Mouse (Mus musculus) forebrain, embryonic 14.5 days (tissue): ENCODE data around the gene Rps19bp1. TPM values are rescaled to one million over a fixed set of nuclear protein-coding genes. Genes with fewer than 3 reads are reported as not detected.

ENCODE experiments used
- ATAC-seq: fragments of 200-750 bp; cut with Nextera tagmentation; 2 replicates; pipeline ENCODE4 v1.8.0; 2017; ENCODE audit warnings: mild to moderate bottlenecking, moderate library complexity
- DNase-seq: peaks from one replicate; pipeline ENCODE4 v3.0.0-alpha.2; 2015; ENCODE audit warnings: low spot score
- H3K27ac ChIP-seq: fragments of 300-500 bp; sonication (generic); 2 replicates; pipeline ENCODE4 v1.5.1; 2014; ENCODE audit warnings: low read depth, mild to moderate bottlenecking, control low read depth, low read length, moderate library complexity
- H3K27me3 ChIP-seq: fragments of 300-500 bp; sonication (generic); replicated peaks from 2 replicates; pipeline ENCODE4 v1.6.1; 2014; ENCODE audit warnings: low read length, control low read depth, mixed read lengths; ENCODE audit not compliant: control insufficient read depth, insufficient read depth
- H3K36me3 ChIP-seq: fragments of 300-500 bp; sonication (generic); 2 replicates; pipeline ENCODE4 v1.6.1; 2014; ENCODE audit warnings: low read length, control low read depth; ENCODE audit not compliant: control insufficient read depth, insufficient read depth
- H3K4me1 ChIP-seq: fragments of 300-500 bp; sonication (generic); 2 replicates; pipeline ENCODE4 v1.6.1; 2014; ENCODE audit warnings: antibody characterized with exemption, low read length, control low read depth; ENCODE audit not compliant: control insufficient read depth, insufficient read depth
- H3K4me2 ChIP-seq: fragments of 300-500 bp; sonication (generic); 2 replicates; pipeline ENCODE4 v1.6.1; 2014; ENCODE audit warnings: mild to moderate bottlenecking, control low read depth, low read length
- H3K4me3 ChIP-seq: fragments of 300-500 bp; sonication (generic); 2 replicates; pipeline ENCODE4 v1.5.1; 2014; ENCODE audit warnings: low read depth, low read length, control low read depth
- H3K9ac ChIP-seq: fragments of 300-500 bp; sonication (generic); 2 replicates; pipeline ENCODE4 v1.6.1; 2014; ENCODE audit warnings: mild to moderate bottlenecking, low read length, control low read depth, moderate library complexity
- H3K9me3 ChIP-seq: fragments of 300-500 bp; sonication (generic); replicated peaks from 2 replicates; pipeline ENCODE4 v1.6.1; 2016; ENCODE audit warnings: low read length, control low read depth, mixed read lengths; ENCODE audit not compliant: control insufficient read depth
- WGBS: fragments of 180-500 bp; shearing (Covaris S2); extraction: QIAGEN DNeasy Blood & Tissue Kit; methylation state at CpG from one replicate; pipeline ENCODE4 v1.1.7; 2014; 5-methylcytosine and 5-hydroxymethylcytosine counted together
- polyA plus RNA-seq: library from polyadenylated mRNA; unstranded; fragments of >200 nt; fragmentation: Nextera tagmentation; extraction: Ambion mirVana; gene quantifications from 2 replicates; pipeline ENCODE4 v1.2.1, GENCODE M21; 2014

Gene Rps19bp1
- polyA plus RNA-seq = 71.1 and 78.0 TPM in 2 replicates

- Histone ChIP-seq H3K4me3 (peak within 1 kb of the TSS; percentile 88), H3K9ac (peak within 1 kb of the TSS; percentile 87), H3K4me2 (peak within 1 kb of the TSS; percentile 84), H3K27ac (peak within 1 kb of the TSS; percentile 74), H3K4me1 (peaks cover 5% of the 10 kb centered on the region; the same call in 1 of the 2 replicates), H3K27me3 (no peaks in the 10 kb centered on the region), H3K36me3 (peaks cover 19% of the 10 kb centered on the region), H3K9me3 (no peaks in the 10 kb centered on the region)
- peak; percentile 96 for DNase-seq
- ATAC-seq = peak; percentile 93
- WGBS = 1% methylated on average over 66 of the region's 66 CpGs
Measured at GRCm38 (mm10) chr15:80263610-80264575, at the start of gene Rps19bp1. Rps19bp1 (minus strand) TSS chr15:80264315.

DNA sequence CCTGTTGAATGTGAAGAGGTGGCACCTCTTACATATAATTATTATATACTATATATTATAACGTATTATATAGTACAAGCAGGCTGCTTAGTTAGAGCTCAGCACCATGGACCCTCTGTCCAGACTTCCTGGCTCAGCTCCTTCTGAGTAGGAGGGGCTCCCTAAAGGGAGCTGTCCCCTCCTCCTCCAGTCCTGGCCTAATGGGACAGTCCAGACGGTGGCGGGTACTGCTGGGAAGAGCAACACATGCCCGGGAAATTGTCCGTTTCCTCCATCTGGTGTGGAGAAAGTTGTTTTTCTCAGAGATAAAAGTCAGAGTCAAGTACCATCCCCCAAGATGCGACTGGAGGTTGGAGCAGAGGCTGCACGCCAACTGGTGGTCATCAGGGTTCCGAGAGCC, 42.0 kb upstream of the Rps19bp1 start:
- Histone ChIP-seq H3K36me3 (no peaks in the 10 kb centered on the region), H3K4me2 (no peak overlapping the region), H3K4me3 (no peak overlapping the region), H3K27me3 (no peaks in the 10 kb centered on the region), H3K4me1 (no peaks in the 10 kb centered on the region), H3K9ac (no peak overlapping the region), H3K27ac (no peak overlapping the region), H3K9me3 (no peaks in the 10 kb centered on the region)
- ATAC-seq (no peak), DNase-seq (no peak)
- 69% methylated on average over 8 of the region's 8 CpGs for whole genome bisulfite sequencing

DNA sequence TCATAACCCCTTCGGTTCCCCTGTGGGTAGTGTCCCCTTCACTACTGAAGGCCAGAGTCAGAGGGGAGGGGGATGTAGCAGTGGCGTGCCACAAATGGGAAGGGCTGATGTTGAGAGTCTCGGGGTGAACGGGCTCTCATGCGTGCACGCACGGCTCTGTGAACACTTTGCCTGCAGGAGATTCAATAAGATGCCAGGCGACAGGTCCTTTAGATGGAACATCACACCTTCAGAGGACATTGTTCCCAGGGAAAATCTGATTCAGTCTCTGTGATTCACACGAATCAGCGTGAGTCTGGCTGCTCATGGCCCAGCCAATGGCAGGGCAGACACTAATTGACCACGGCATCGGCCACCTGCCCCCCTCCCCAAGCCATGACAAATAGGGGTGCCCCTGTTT, 40.1 kb upstream of the Rps19bp1 start:
- WGBS = 85% methylated on average over 12 of the region's 12 CpGs
- Histone ChIP-seq H3K27ac (no peak overlapping the region), H3K36me3 (no peaks in the 10 kb centered on the region), H3K4me1 (no peaks in the 10 kb centered on the region), H3K4me2 (no peak overlapping the region), H3K4me3 (no peak overlapping the region), H3K27me3 (no peaks in the 10 kb centered on the region), H3K9ac (no peak overlapping the region), H3K9me3 (no peaks in the 10 kb centered on the region)
- no peak for DNase-seq
- no peak for ATAC-seq

- no peaks in the 10 kb centered on the region for H3K9me3 ChIP-seq
- no peak overlapping the region for H3K4me2 ChIP-seq
- ATAC-seq = no peak
- 77% methylated on average over 14 of the region's 14 CpGs for WGBS
- H3K4me1 ChIP-seq = no peaks in the 10 kb centered on the region
- H3K27me3 ChIP-seq = no peaks in the 10 kb centered on the region
- no peaks in the 10 kb centered on the region for H3K36me3 ChIP-seq
- H3K27ac ChIP-seq = no peak overlapping the region
- no peak for DNase-seq
- no peak overlapping the region for H3K9ac ChIP-seq
- no peak overlapping the region for H3K4me3 ChIP-seq
Measured at GRCm38 (mm10) chr15:80303779-80304178, 39.7 kb upstream of the Rps19bp1 start.

DNA sequence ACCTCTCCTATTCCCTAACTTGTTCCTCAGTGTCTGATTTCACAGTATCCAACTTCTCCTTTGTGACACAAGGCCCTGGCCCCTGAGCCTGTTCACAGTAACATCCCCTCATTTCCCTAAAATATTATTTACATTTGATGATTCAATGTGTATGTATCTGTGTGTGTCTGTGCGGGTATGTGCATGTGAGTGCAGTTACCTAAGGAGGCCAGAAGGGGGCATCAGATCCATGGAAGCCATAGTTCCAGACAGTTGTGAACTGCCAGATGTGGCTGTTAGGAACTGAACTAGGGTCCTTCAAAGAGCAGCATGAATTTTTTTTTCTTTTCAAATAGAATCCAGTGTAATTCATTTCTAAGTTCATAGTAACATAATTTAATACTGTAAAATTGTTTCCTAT, 33.0 kb upstream of the Rps19bp1 start:
- Histone ChIP-seq H3K27me3 (no peaks in the 10 kb centered on the region), H3K9ac (no peak overlapping the region), H3K4me3 (no peak overlapping the region), H3K4me1 (no peaks in the 10 kb centered on the region), H3K4me2 (no peak overlapping the region), H3K9me3 (no peaks in the 10 kb centered on the region), H3K27ac (no peak overlapping the region), H3K36me3 (no peaks in the 10 kb centered on the region)
- DNase-seq = no peak
- WGBS = 87% methylated on average over 1 of the region's 1 CpGs
- ATAC-seq = no peak

GRCm38 (mm10) chr15:80289436-80289835, 25.3 kb upstream of the Rps19bp1 start:
- H3K4me2 ChIP-seq = peak overlapping the region; percentile 7; the same call in 1 of the 2 replicates
- ATAC-seq = no peak
- 7% methylated on average over 10 of the region's 10 CpGs for WGBS
- no peak overlapping the region for H3K9ac ChIP-seq
- H3K4me3 ChIP-seq = no peak overlapping the region
- H3K36me3 ChIP-seq = no peaks in the 10 kb centered on the region
- DNase-seq = peak; percentile 62
- no peak overlapping the region for H3K27ac ChIP-seq
- H3K9me3 ChIP-seq = no peaks in the 10 kb centered on the region
- H3K4me1 ChIP-seq = no peaks in the 10 kb centered on the region
- H3K27me3 ChIP-seq = peaks cover 49% of the 10 kb centered on the region

DNA sequence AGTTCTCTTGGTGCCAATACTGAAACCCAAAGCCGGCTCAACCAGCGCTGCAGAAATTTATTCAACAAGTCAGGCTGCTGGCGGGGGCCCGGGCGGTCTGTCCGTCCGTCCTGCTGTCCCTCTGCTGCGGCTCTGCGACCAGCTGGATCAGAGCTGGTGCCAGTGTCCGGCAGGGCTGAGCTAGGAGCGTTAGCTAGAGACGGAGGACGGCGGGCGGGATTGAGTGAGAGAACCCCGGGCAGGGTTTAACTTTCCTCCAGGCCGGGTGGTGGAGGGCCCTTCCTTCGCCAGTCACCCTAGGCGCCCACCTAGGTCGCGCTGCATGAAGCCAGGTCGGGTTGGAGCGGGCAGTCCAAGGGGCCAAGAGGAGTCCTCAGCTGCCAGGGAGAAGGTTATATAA, 23.9 kb upstream of the Rps19bp1 start:
- no peaks in the 10 kb centered on the region for H3K4me1 ChIP-seq
- ATAC-seq (no peak), DNase-seq (no peak)
- peak overlapping the region; percentile 47 for H3K4me3 ChIP-seq
- no peaks in the 10 kb centered on the region for H3K36me3 ChIP-seq
- H3K27me3 ChIP-seq = peaks cover 52% of the 10 kb centered on the region
- H3K4me2 ChIP-seq = peak overlapping the region; percentile 78
- no peak overlapping the region for H3K27ac ChIP-seq
- whole genome bisulfite sequencing = under 1% methylated on average over 22 of the region's 23 CpGs
- H3K9me3 ChIP-seq = no peaks in the 10 kb centered on the region
- peak overlapping the region; percentile 67 for H3K9ac ChIP-seq

DNA sequence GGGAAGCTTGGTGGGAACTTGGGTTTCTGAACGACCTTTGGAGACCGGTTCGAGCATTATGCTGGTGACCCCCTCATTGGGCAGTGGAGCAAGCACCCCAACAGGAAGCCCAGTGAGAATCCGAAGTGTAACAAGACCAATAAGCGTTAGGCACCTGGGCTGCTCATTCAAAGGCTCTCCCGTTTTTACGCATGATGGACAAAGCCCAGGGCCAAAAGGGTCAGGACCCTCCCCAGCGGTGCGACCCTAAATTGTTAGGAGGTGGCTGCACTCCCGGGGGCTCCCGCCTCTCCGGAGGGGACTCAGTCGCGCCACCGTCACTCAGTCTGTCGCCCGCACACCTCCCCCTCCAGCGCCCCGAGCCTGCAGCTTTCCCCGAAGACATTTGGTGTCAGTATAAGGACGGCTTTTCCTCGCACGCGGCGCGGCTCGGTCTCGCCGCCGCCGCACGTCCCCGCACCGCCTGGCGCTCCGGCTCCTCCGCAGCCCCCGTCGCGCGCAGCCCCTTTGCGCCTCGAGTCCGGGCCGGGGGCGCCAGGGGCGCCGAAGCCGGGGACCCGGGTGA, 22.8 kb upstream of the Rps19bp1 start, which contains the start of gene Cacna1i:
Gene Cacna1i, plus strand, starts transcription at position 388 of the 565 bp plus-strand sequence.
- H3K4me1 ChIP-seq = no peaks in the 10 kb centered on the region
- peak within 1 kb of the TSS; percentile 47 for H3K4me3 ChIP-seq
- no peaks in the 10 kb centered on the region for H3K36me3 ChIP-seq
- ATAC-seq = peak; percentile 78
- WGBS = under 1% methylated on average over 50 of the region's 50 CpGs
- peaks cover 52% of the 10 kb centered on the region for H3K27me3 ChIP-seq
- H3K27ac ChIP-seq = no peak within 1 kb of the TSS
- H3K4me2 ChIP-seq = peak within 1 kb of the TSS; percentile 78
- H3K9me3 ChIP-seq = no peaks in the 10 kb centered on the region
- DNase-seq = peak; percentile 74
- H3K9ac ChIP-seq = peak within 1 kb of the TSS; percentile 67

- no peak overlapping the region for H3K4me3 ChIP-seq
- no peaks in the 10 kb centered on the region for H3K9me3 ChIP-seq
- no peak overlapping the region for H3K9ac ChIP-seq
- ATAC-seq (peak; percentile 20; the same call in 1 of the 2 replicates), DNase-seq (peak; percentile 60)
- H3K4me2 ChIP-seq = no peak overlapping the region
- H3K36me3 ChIP-seq = no peaks in the 10 kb centered on the region
- H3K27me3 ChIP-seq = peaks cover 11% of the 10 kb centered on the region
- no peak overlapping the region for H3K27ac ChIP-seq
- WGBS = 16% methylated on average over 6 of the region's 6 CpGs
- no peaks in the 10 kb centered on the region for H3K4me1 ChIP-seq
Measured at GRCm38 (mm10) chr15:80280646-80281045, 16.5 kb upstream of the Rps19bp1 start.
